Mouse (Mus musculus): ENCODE measurements around the gene Slc25a4. TPM values are rescaled to one million over a fixed set of nuclear protein-coding genes. Genes with fewer than 3 reads are reported as not detected.
"Not testable (repeated sequence)": the region's sequence is repeated elsewhere in the genome, so short reads cannot be mapped to it uniquely, and the experiment has no call there.

Slc25a4 gene
- polyA plus RNA-seq, 1 experiment from 2014 or later: 973 TPM

- Histone ChIP-seq H3K9me3 (ENCODE audit: control insufficient read depth, low read length) (no peaks in the 10 kb centered on the region), H3K4me1 (replicated peaks; ENCODE audit: control insufficient read depth, insufficient read depth, low read length) (no peaks in the 10 kb centered on the region), H3K27ac (no peak overlapping the region), H3K27me3 (ENCODE audit: control insufficient read depth, insufficient read depth, low read length) (no peaks in the 10 kb centered on the region; the same call in 1 of the 2 replicates), H3K36me3 (replicated peaks; ENCODE audit: control insufficient read depth, insufficient read depth) (no peaks in the 10 kb centered on the region), H3K4me2 (replicated peaks) (no peak overlapping the region), H3K4me3 (replicated peaks; ENCODE audit: low read length) (no peak overlapping the region), H3K9ac (no peak overlapping the region)
- ATAC-seq (ENCODE audit: low FRiP score) (no peak), DNase-seq (ENCODE audit: low spot score) (no peak)
- WGBS: 85% methylated on average over 4 of the region's 4 CpGs
Measured at GRCm38 (mm10) chr8:46234736-46235135, 23.7 kb upstream of the Slc25a4 start.

GRCm38 (mm10) chr8:46232798-46233197 lies 21.7 kb upstream of the Slc25a4 start:
- Histone ChIP-seq H3K27me3 (ENCODE audit: control insufficient read depth, insufficient read depth, low read length) (no peaks in the 10 kb centered on the region), H3K9me3 (ENCODE audit: control insufficient read depth, low read length) (no peaks in the 10 kb centered on the region), H3K27ac (no peak overlapping the region), H3K4me3 (replicated peaks; ENCODE audit: low read length) (no peak overlapping the region), H3K4me1 (replicated peaks; ENCODE audit: control insufficient read depth, insufficient read depth, low read length) (no peaks in the 10 kb centered on the region), H3K9ac (no peak overlapping the region), H3K4me2 (replicated peaks) (no peak overlapping the region), H3K36me3 (replicated peaks; ENCODE audit: control insufficient read depth, insufficient read depth) (no peaks in the 10 kb centered on the region)
- no peak for DNase-seq (ENCODE audit: low spot score)
- ATAC-seq (ENCODE audit: low FRiP score): no peak
- 55% methylated on average over 8 of the region's 8 CpGs for WGBS

- DNase-seq (ENCODE audit: low spot score); H3K4me3 ChIP-seq (replicated peaks; ENCODE audit: low read length); ATAC-seq (ENCODE audit: low FRiP score); H3K4me1 ChIP-seq (replicated peaks; ENCODE audit: control insufficient read depth, insufficient read depth, low read length); H3K4me2 ChIP-seq (replicated peaks); H3K36me3 ChIP-seq (replicated peaks; ENCODE audit: control insufficient read depth, insufficient read depth); H3K9ac ChIP-seq; H3K27ac ChIP-seq; H3K27me3 ChIP-seq (ENCODE audit: control insufficient read depth, insufficient read depth, low read length); H3K9me3 ChIP-seq (ENCODE audit: control insufficient read depth, low read length): not testable (repeated sequence)
- WGBS: 83% methylated on average over 7 of the region's 7 CpGs
Measured at GRCm38 (mm10) chr8:46231968-46232367, 20.9 kb upstream of the Slc25a4 start.

GRCm38 (mm10) chr8:46226622-46227021 lies 15.5 kb upstream of the Slc25a4 start:
- 88% methylated on average over 5 of the region's 5 CpGs for WGBS
- DNase-seq (ENCODE audit: low spot score): no peak
- no peak overlapping the region for H3K27ac ChIP-seq

GRCm38 (mm10) chr8:46225501-46225900 lies 14.4 kb upstream of the Slc25a4 start:
- Histone ChIP-seq H3K9ac (no peak overlapping the region), H3K4me1 (replicated peaks; ENCODE audit: control insufficient read depth, insufficient read depth, low read length) (no peaks in the 10 kb centered on the region), H3K4me3 (replicated peaks; ENCODE audit: low read length) (no peak overlapping the region), H3K4me2 (replicated peaks) (no peak overlapping the region), H3K27ac (no peak overlapping the region), H3K36me3 (replicated peaks; ENCODE audit: control insufficient read depth, insufficient read depth) (no peaks in the 10 kb centered on the region), H3K9me3 (ENCODE audit: control insufficient read depth, low read length) (no peaks in the 10 kb centered on the region), H3K27me3 (ENCODE audit: control insufficient read depth, insufficient read depth, low read length) (no peaks in the 10 kb centered on the region)
- DNase-seq (ENCODE audit: low spot score) (no peak), ATAC-seq (ENCODE audit: low FRiP score) (no peak)
- 68% methylated on average over 3 of the region's 3 CpGs for WGBS

More at GRCm38 (mm10) chr8:46226622-46227021, 15.5 kb upstream of the Slc25a4 start:
- Histone ChIP-seq H3K9me3 (ENCODE audit: control insufficient read depth, low read length) (no peaks in the 10 kb centered on the region), H3K4me2 (replicated peaks) (no peak overlapping the region), H3K4me3 (replicated peaks; ENCODE audit: low read length) (no peak overlapping the region), H3K4me1 (replicated peaks; ENCODE audit: control insufficient read depth, insufficient read depth, low read length) (no peaks in the 10 kb centered on the region), H3K9ac (no peak overlapping the region), H3K36me3 (replicated peaks; ENCODE audit: control insufficient read depth, insufficient read depth) (no peaks in the 10 kb centered on the region), H3K27me3 (ENCODE audit: control insufficient read depth, insufficient read depth, low read length) (no peaks in the 10 kb centered on the region)
- ATAC-seq (ENCODE audit: low FRiP score): no peak

GRCm38 (mm10) chr8:46220566-46220965 lies 9.5 kb upstream of the Slc25a4 start:
- Histone ChIP-seq H3K27ac (no peak overlapping the region), H3K4me2 (replicated peaks) (no peak overlapping the region), H3K4me3 (replicated peaks; ENCODE audit: low read length) (no peak overlapping the region), H3K27me3 (ENCODE audit: control insufficient read depth, insufficient read depth, low read length) (0 out of 2 replicates have a peak, but pooled peaks cover 3% of the 10 kb centered on the region), H3K36me3 (replicated peaks; ENCODE audit: control insufficient read depth, insufficient read depth) (no peaks in the 10 kb centered on the region), H3K9me3 (ENCODE audit: control insufficient read depth, low read length) (no peaks in the 10 kb centered on the region), H3K9ac (no peak overlapping the region), H3K4me1 (replicated peaks; ENCODE audit: control insufficient read depth, insufficient read depth, low read length) (0 out of 2 replicates have a peak, but pooled peaks cover 4% of the 10 kb centered on the region)
- DNase-seq (ENCODE audit: low spot score): no peak
- ATAC-seq (ENCODE audit: low FRiP score): no peak
- 70% methylated on average over 3 of the region's 3 CpGs for WGBS

- WGBS: 3% methylated on average over 14 of the region's 14 CpGs
- H3K9me3 ChIP-seq (ENCODE audit: control insufficient read depth, low read length): no peaks in the 10 kb centered on the region
- H3K9ac ChIP-seq: peak overlapping the region; percentile 65
- peak overlapping the region; percentile 28 for H3K4me3 ChIP-seq (replicated peaks; ENCODE audit: low read length)
- peak overlapping the region; percentile 68 for H3K27ac ChIP-seq
- DNase-seq (ENCODE audit: low spot score) (peak; percentile 68), ATAC-seq (ENCODE audit: low FRiP score) (peak; percentile 89)
- H3K36me3 ChIP-seq (replicated peaks; ENCODE audit: control insufficient read depth, insufficient read depth): no peaks in the 10 kb centered on the region
- 0 out of 2 replicates have a peak, but pooled peaks cover 3% of the 10 kb centered on the region for H3K27me3 ChIP-seq (ENCODE audit: control insufficient read depth, insufficient read depth, low read length)
- peaks cover 9% of the 10 kb centered on the region for H3K4me1 ChIP-seq (replicated peaks; ENCODE audit: control insufficient read depth, insufficient read depth, low read length)
- H3K4me2 ChIP-seq (replicated peaks): peak overlapping the region; percentile 54
Measured at GRCm38 (mm10) chr8:46216838-46217237, 5.8 kb upstream of the Slc25a4 start.

GRCm38 (mm10) chr8:46213971-46214480 lies 2.9 kb upstream of the Slc25a4 start:
- H3K36me3 ChIP-seq (replicated peaks; ENCODE audit: control insufficient read depth, insufficient read depth): peaks cover 4% of the 10 kb centered on the region; the same call in 1 of the 2 replicates
- ATAC-seq (ENCODE audit: low FRiP score) (no peak), DNase-seq (ENCODE audit: low spot score) (no peak)
- no peak overlapping the region for H3K4me2 ChIP-seq (replicated peaks)
- 7% methylated on average over 2 of the region's 2 CpGs for WGBS
- peaks cover 26% of the 10 kb centered on the region for H3K4me1 ChIP-seq (replicated peaks; ENCODE audit: control insufficient read depth, insufficient read depth, low read length)
- H3K9ac ChIP-seq: no peak overlapping the region
- no peaks in the 10 kb centered on the region for H3K27me3 ChIP-seq (ENCODE audit: control insufficient read depth, insufficient read depth, low read length)
- no peaks in the 10 kb centered on the region for H3K9me3 ChIP-seq (ENCODE audit: control insufficient read depth, low read length)
- no peak overlapping the region for H3K4me3 ChIP-seq (replicated peaks; ENCODE audit: low read length)
- H3K27ac ChIP-seq: no peak overlapping the region

- Histone ChIP-seq H3K4me2 (replicated peaks) (peak overlapping the region; percentile 91), H3K27ac (no peak overlapping the region; the same call in 1 of the 2 replicates), H3K4me3 (replicated peaks; ENCODE audit: low read length) (no peak overlapping the region), H3K36me3 (replicated peaks; ENCODE audit: control insufficient read depth, insufficient read depth) (peaks cover 22% of the 10 kb centered on the region), H3K9me3 (ENCODE audit: control insufficient read depth, low read length) (no peaks in the 10 kb centered on the region), H3K4me1 (replicated peaks; ENCODE audit: control insufficient read depth, insufficient read depth, low read length) (peaks cover 37% of the 10 kb centered on the region), H3K27me3 (ENCODE audit: control insufficient read depth, insufficient read depth, low read length) (no peaks in the 10 kb centered on the region), H3K9ac (no peak overlapping the region)
- ATAC-seq (ENCODE audit: low FRiP score) (no peak), DNase-seq (ENCODE audit: low spot score) (no peak)
- WGBS: 51% methylated on average over 7 of the region's 7 CpGs
Measured at GRCm38 (mm10) chr8:46212194-46212593, 1.1 kb upstream of the Slc25a4 start.

Data from hindbrain, embryonic 14.5 days (tissue).